Mouse (Mus musculus) NIH3T3 (cell line): ENCODE measurements around the gene H3f3b.

ENCODE experiments used
- DNase-seq: peaks from one replicate; pipeline ENCODE4 v3.0.0-alpha.2; 2012; ENCODE audit warnings: low read depth

The H3f3b gene

GRCm38 (mm10) chr11:116045173-116045572, 17.4 kb upstream of the H3f3b start:
- DNase-seq = no peak

- peak; percentile 75 for DNase-seq
Observed at GRCm38 (mm10) chr11:116043286-116043685, 15.5 kb upstream of the H3f3b start.

DNA sequence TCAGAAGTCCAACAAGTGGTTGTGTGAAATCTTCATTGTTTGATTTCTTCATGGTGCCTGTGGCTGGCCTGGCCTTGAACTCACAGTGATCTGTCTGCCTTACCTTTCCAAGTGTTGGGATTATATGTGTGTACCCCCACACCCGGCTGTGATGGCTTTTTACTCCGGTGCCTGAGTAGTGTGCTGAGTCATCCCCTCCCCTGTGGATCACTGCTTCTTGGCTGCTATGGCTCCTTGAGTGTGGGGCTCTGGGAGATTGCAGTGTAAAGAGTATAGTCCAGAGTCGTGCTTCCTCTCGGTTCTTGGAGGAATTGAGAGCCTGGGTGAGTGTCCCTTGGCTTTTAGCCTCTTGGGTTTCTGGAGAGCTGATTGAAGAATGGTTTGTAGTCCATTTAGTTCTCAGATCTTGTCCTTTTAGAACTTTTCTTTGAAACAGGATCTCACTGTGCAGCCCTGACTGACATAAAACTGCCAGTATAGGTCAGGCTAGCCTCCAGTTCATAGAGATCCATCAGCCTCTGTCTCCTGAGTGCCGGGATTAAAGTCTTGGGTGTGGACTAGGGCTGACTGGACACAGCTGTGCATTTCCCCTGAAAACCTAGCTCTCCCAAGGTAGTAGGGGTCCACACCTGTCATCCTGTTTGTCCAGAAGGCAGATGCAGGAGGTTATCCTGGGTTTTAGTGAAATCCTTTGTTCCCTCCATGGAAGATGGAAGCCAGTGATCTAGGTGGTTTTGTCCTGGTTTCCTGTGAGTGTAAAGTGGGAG, 14.8 kb upstream of the H3f3b start:
- no peak for DNase-seq

DNA sequence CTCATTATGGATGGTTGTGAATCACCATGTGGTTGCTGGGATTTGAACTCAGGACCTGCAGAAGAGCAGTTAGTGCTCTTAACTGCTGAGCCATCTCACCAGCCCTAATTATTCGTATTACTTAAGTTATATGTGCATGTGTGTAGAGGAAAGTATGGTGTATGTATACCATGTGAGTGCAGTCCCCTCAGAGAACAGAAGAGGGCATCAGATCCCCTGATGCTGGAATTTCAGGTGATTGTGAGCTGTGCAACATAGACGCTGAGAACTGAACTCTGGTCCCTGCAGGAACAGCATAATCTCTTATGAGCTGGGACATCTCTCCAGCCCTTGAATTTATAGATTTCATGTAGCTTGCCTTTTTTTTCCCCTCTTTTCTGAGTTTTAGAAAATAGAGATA, 14.1 kb upstream of the H3f3b start:
- no peak for DNase-seq

DNA sequence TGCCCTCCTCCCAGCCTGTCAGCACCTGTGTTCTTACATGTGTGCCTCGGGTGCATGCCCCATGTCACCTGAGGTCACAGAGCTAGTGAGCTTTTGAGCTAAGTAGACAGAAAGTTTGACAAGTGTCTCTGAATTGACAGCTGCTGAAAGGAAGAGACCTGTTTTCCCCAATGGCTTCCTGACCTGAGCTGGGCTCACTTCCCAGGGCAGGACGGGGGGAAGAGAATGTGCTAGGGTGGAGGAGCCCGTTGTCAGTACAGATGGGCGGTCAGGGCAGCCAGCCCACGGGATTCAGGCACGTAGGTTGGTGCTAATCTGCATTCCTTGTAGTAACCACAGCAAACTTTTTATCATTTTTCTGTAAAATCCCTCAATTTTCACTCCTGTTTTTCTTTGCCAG, 12.8 kb upstream of the H3f3b start:
- DNase-seq = no peak

DNA sequence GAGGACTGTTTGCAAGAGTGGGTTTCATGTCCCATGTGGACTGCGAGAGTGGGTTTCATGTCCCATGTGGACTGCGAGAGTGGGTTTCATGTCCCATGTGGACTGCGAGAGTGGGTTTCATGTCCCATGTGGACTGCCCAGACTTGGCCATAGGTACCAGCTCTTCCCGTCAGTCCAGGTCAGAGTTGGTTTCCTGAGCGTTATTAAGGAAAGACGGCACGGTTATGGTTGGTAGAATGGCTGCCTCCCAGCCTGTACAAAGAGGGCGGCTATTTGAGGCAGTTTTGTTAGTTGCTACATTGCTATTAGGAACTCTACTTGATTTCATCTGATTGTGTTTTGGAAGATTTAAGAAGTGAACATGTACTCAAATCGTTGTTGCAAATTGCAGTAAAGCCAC, 10.1 kb upstream of the H3f3b start:
- DNase-seq = no peak

DNA sequence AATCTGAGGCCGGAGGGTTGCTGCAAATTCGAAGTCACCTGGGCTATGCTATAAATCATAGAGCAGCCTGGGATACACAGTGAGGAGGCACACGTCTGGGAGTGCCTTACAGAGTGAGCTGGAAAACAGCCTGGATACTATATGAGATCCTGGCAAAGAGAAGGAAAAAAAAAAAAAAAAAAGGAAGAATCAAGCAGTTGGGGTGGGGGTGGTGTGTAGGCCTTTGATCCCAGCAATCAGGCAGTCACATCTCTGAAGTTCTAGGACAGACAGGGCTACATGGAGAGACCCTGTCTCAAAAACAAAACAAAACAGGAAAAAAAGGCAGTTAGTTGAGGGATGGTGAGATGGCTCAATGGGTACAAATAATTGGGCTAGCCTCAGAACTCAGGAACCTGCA, 8.9 kb upstream of the H3f3b start:
- no peak for DNase-seq

DNA sequence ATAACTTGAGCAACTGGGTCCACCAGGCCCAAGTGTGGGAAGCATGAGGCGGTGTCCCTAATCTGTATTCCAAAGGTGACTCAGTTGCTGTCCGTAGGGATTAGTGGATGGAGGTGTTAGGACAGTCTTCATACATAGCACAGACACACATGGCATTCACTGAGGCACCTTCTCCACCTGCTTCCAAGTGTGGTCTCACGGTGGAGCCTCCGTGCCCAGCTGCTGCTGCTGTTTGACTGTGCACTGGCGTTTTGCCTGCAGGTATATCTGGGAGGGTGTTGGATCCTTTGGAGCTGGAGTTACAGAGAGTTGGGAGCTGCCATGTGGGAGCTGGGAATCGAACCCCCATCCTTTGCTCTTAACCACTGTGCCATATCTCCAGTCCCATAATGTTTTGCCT, 6.8 kb upstream of the H3f3b start:
- no peak for DNase-seq

- DNase-seq = peak; percentile 62
Observed at GRCm38 (mm10) chr11:116030898-116031845, 3.4 kb upstream of the H3f3b start.

GRCm38 (mm10) chr11:116030088-116030897, 2.5 kb upstream of the H3f3b start, which contains the start of gene Unk:
Gene Unk (plus strand): TSS chr11:116030322.
- DNase-seq = peak; percentile 99

DNA sequence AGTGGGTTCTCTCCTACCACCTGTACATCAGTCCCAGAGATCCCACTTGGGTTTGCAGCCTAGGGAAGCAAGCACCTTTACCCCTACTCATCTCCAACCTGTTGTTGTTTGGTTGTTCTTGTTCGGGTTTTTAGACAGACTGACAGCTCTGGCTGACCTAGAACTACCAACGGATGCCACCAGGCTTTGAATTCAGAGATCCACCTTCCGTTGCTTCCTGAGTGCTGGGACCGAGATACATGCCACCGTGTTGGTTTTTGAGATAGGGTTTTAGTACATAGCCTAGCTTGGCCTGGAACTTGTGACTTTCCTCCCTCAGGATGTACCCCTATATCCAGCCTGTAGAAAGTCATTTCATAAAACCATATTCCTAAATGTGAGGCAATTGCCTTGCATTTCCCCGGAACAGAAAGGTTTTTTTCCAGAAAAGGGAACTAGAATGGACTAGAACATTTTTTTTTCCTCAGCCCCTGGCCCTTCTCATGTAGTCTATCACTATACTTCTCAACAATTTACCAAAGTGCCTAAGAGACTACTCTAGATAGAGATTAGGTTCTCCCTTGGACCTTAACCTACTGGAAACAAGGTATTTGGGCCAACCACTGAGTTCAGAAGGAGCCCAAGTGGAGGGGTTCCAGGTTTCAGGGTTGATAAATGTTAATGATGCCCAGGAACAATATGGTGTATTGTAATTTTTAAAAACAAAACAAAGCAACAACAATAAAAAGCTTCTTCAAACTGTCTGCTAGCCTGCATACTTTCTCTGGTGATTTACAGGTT, 1.5 kb upstream of the H3f3b start:
- DNase-seq = no peak

DNA sequence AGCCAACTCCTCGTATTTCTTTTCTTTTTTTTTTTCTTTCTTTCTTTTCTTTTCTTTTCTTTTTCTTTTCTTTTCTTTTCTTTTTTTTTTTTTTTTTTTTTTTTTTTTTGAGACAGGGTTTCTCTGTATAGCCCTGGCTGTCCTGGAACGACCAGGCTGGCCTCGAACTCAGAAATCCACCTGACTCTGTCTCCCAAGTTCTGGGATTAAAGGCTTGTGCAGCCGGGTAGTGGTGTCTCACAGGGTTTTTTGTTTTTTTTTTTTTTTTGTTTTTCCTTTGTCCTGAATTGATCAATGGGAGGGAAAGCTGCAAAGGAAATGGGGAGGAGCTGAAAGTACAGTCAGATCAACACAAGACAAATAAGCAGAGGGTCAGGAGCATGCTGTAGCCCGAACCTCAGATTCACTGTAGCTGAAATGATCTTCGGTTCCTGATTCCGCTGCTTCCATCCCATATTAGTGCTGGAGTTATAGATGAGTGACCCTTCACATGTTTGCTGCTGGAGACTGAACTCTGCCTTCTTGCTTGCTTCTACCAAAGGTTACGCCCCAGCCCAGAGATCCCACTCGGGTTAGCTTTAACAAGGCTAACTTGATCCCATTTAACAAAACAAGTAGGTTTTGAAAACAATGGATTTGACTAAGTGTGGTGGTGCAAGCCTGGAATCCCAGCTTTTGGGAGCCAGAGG, 559 bp upstream of the H3f3b start:
- no peak for DNase-seq

DNA sequence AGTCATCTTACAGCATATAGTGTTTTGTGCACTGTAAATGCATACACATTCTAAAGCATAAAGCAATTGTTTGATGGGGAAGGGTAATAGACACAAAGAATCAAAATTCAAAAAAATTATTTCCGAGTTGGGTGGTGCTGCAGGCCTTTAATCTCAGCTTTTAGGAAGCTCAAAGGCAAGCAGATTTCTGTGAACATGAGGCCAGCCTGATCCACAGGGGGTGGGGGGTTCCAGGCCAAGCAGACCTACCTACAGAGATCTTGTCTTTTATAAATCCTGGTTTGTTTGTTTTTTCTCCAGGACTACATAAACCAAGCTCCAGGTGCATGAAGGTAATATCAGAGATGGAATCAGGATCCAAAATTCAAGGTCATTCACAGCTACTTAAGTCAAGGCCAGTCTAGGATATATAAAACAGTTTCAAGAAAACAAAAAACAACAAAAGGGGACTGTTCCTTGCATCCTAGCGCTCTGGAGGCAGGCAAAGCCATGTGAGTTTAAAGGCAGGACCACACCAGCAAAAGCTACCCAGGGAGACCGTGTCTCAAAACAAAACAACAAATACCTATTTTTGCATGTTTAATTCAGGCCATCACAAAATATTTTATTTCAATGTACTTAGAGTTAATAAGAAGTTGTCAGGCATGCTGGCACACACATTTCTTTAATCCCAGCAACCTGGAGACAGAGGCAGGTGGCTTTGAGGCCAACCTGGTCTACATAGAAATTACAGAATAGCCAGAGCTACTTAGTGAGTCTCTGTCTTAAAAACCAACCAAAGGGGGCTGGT, 2.5 kb downstream of the H3f3b start:
- DNase-seq = no peak

GRCm38 (mm10) chr11:116024356-116024808, 3.4 kb downstream of the H3f3b start:
- DNase-seq = peak; percentile 99

- no peak for DNase-seq
Observed at GRCm38 (mm10) chr11:116023771-116024355, 3.9 kb downstream of the H3f3b start.

DNA sequence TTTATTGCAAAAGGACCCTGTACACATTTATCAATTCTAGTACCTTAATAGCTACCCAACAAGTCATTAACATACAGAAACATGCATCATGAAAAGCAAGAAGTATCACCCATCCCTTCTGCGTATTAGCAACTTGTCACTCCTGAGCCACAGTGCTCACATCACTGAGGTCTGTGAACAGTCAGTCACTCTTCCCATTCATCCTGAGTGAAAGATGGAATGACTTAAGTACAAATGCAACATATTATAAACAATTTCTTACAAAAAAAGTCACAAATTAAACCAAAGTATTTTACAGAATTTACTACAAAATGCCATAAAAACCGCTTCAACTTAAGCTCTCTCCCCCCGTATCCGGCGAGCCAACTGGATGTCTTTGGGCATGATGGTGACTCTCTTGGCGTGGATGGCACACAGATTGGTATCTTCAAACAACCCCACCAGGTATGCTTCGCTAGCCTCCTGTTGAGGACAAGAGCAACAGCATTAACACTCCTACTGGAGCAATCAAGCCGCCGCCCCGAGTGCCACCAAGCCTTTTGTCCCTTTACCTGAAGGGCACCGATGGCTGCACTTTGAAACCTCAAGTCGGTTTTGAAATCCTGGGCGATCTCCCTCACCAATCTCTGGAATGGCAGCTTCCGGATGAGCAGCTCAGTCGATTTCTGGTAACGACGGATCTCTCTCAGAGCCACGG, 4.5 kb downstream of the H3f3b start:
- DNase-seq = peak; percentile 44

DNA sequence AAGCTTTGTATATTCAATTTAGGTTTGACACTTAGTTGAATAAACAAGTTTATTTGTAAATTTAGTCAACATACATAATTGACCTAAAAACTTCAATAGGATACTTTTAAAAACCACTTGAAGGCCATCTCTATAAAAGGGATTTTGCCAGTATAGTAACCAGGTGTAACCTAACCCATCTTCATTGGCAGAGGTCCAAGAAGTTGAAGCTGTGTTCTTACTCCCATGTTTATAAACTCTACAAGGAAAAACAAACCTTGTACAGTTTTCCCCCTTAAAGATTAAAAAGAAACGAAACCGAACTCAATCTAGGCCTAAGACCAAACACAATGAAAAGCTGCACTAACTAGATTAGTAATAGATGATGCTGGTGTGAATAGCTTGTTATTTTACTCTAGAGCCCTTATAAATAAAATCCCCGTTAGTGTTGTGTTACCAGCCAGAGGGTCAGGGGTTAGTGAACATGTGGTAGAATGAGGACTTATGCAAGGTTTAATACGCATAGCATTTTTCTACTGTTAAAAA, 5.4 kb downstream of the H3f3b start:
- DNase-seq = peak; percentile 58
